Mouse (Mus musculus) kidney, embryonic 14.5 days (tissue): ENCODE results near the gene Mxi1. TPM values are rescaled to one million over a fixed set of nuclear protein-coding genes. Genes with fewer than 3 reads are reported as not detected.

Experiments
- ATAC-seq: fragments of 200-750 bp; cut with Nextera tagmentation; 2 replicates; pipeline ENCODE4 v1.8.0; 2017; ENCODE audit warnings: moderate number of reproducible peaks, mild to moderate bottlenecking, moderate TSS enrichment, moderate library complexity; ENCODE audit not compliant: low FRiP score, low TSS enrichment
- H3K27ac ChIP-seq: fragments of 300-500 bp; sonication (generic); 2 replicates; pipeline ENCODE4 v1.5.1; 2014; ENCODE audit warnings: low read depth, mild to moderate bottlenecking, low read length, moderate library complexity, mixed read lengths
- H3K27me3 ChIP-seq: fragments of 300-500 bp; sonication (generic); 2 replicates; pipeline ENCODE4 v1.6.1; 2014; ENCODE audit warnings: mild to moderate bottlenecking, low read length; ENCODE audit not compliant: control insufficient read depth, insufficient read depth
- H3K36me3 ChIP-seq: fragments of 300-500 bp; sonication (generic); 2 replicates; pipeline ENCODE4 v1.6.1; 2014; ENCODE audit warnings: low read length, mixed read lengths; ENCODE audit not compliant: control insufficient read depth, insufficient read depth
- H3K4me1 ChIP-seq: fragments of 300-500 bp; sonication (generic); 2 replicates; pipeline ENCODE4 v1.6.1; 2014; ENCODE audit warnings: low read length, mixed read lengths; ENCODE audit not compliant: control insufficient read depth, insufficient read depth
- H3K4me2 ChIP-seq: fragments of 300-500 bp; sonication (generic); replicated peaks from 2 replicates; pipeline ENCODE4 v1.6.1; 2014; ENCODE audit warnings: low read depth, mild to moderate bottlenecking, low read length
- H3K4me3 ChIP-seq: fragments of 300-500 bp; sonication (generic); 2 replicates; pipeline ENCODE4 v1.5.1; 2014; ENCODE audit warnings: mild to moderate bottlenecking, low read length
- H3K9ac ChIP-seq: fragments of 300-500 bp; sonication (generic); 2 replicates; pipeline ENCODE4 v1.6.1; 2014; ENCODE audit warnings: low read depth, mild to moderate bottlenecking, low read length, moderate library complexity
- H3K9me3 ChIP-seq: fragments of 300-500 bp; sonication (generic); 2 replicates; pipeline ENCODE4 v1.6.1; 2016; ENCODE audit warnings: low read length; ENCODE audit not compliant: control insufficient read depth
- WGBS: fragments of 180-500 bp; shearing (Covaris S2); extraction: QIAGEN DNeasy Blood & Tissue Kit; methylation state at CpG from one replicate; pipeline ENCODE4 v1.1.7; 2014; 5-methylcytosine and 5-hydroxymethylcytosine counted together
- polyA plus RNA-seq: library from polyadenylated mRNA; unstranded; fragments of >200 nt; fragmentation: Nextera tagmentation; extraction: Ambion mirVana; gene quantifications from 2 replicates; pipeline ENCODE4 v1.2.1, GENCODE M21; 2014

The Mxi1 gene
- polyA plus RNA-seq, 1 experiment from 2014 or later = 42.5 TPM

- peaks cover 11% of the 10 kb centered on the region; the same call in 1 of the 2 replicates for H3K36me3 ChIP-seq
- no peaks in the 10 kb centered on the region for H3K27me3 ChIP-seq
- no peak overlapping the region for H3K4me3 ChIP-seq
- H3K27ac ChIP-seq = no peak overlapping the region
- no peak overlapping the region for H3K9ac ChIP-seq
- H3K4me1 ChIP-seq = peaks cover 6% of the 10 kb centered on the region; the same call in 1 of the 2 replicates
- no peaks in the 10 kb centered on the region for H3K9me3 ChIP-seq
- WGBS = 74% methylated on average over 9 of the region's 9 CpGs
- no peak for ATAC-seq
- H3K4me2 ChIP-seq = no peak overlapping the region
These were observed 17.8 kb downstream of the Mxi1 start for GRCm38 (mm10) chr19:53328116-53328515.

GRCm38 (mm10) chr19:53329221-53329991 is 19.1 kb downstream of the Mxi1 start:
- peak overlapping the region; percentile 71; the same call in 1 of the 2 replicates for H3K27ac ChIP-seq

GRCm38 (mm10) chr19:53329992-53330381 is 19.7 kb downstream of the Mxi1 start:
- WGBS = 1% methylated on average over 29 of the region's 29 CpGs
- no peaks in the 10 kb centered on the region for H3K27me3 ChIP-seq
- H3K4me1 ChIP-seq = peaks cover under 1% of the 10 kb centered on the region; the same call in 1 of the 2 replicates
- H3K9ac ChIP-seq = peak overlapping the region; percentile 74
- ATAC-seq = peak; percentile 87
- no peaks in the 10 kb centered on the region for H3K9me3 ChIP-seq
- peak overlapping the region; percentile 92 for H3K4me2 ChIP-seq
- H3K4me3 ChIP-seq = peak overlapping the region; percentile 91
- H3K27ac ChIP-seq = peak overlapping the region; percentile 71; the same call in 1 of the 2 replicates
- H3K36me3 ChIP-seq = peaks cover 21% of the 10 kb centered on the region; the same call in 1 of the 2 replicates

More at GRCm38 (mm10) chr19:53329221-53329991, 19.1 kb downstream of the Mxi1 start:
- Histone ChIP-seq H3K4me1 (peaks cover 6% of the 10 kb centered on the region; the same call in 1 of the 2 replicates), H3K4me2 (peak overlapping the region; percentile 92), H3K27me3 (no peaks in the 10 kb centered on the region), H3K36me3 (peaks cover 16% of the 10 kb centered on the region; the same call in 1 of the 2 replicates), H3K9me3 (no peaks in the 10 kb centered on the region), H3K4me3 (peak overlapping the region; percentile 91), H3K9ac (peak overlapping the region; percentile 74)
- ATAC-seq = peak; percentile 83
- under 1% methylated on average over 90 of the region's 106 CpGs for WGBS

- ATAC-seq = no peak
- H3K36me3 ChIP-seq = peaks cover 21% of the 10 kb centered on the region; the same call in 1 of the 2 replicates
- no peak overlapping the region for H3K4me2 ChIP-seq
- H3K9me3 ChIP-seq = no peaks in the 10 kb centered on the region
- no peaks in the 10 kb centered on the region for H3K4me1 ChIP-seq
- no peak overlapping the region for H3K27ac ChIP-seq
- no peak overlapping the region for H3K4me3 ChIP-seq
- 91% methylated on average over 21 of the region's 21 CpGs for WGBS
- H3K9ac ChIP-seq = no peak overlapping the region
- H3K27me3 ChIP-seq = no peaks in the 10 kb centered on the region
These were observed 21.7 kb downstream of the Mxi1 start for GRCm38 (mm10) chr19:53331882-53332500.

- H3K9me3 ChIP-seq = peaks cover 3% of the 10 kb centered on the region; the same call in 1 of the 2 replicates
- no peak for ATAC-seq
- H3K27me3 ChIP-seq = no peaks in the 10 kb centered on the region
- H3K36me3 ChIP-seq = peaks cover 30% of the 10 kb centered on the region; the same call in 1 of the 2 replicates
- no peak overlapping the region for H3K27ac ChIP-seq
- no peak overlapping the region for H3K9ac ChIP-seq
- WGBS = 74% methylated on average over 6 of the region's 6 CpGs
- no peaks in the 10 kb centered on the region for H3K4me1 ChIP-seq
- no peak overlapping the region for H3K4me3 ChIP-seq
- H3K4me2 ChIP-seq = no peak overlapping the region
These were observed 23.4 kb downstream of the Mxi1 start for GRCm38 (mm10) chr19:53333730-53334129.

- Histone ChIP-seq H3K27ac (no peak overlapping the region), H3K4me3 (no peak overlapping the region), H3K27me3 (no peaks in the 10 kb centered on the region), H3K9me3 (peaks cover 3% of the 10 kb centered on the region; the same call in 1 of the 2 replicates), H3K9ac (no peak overlapping the region), H3K4me2 (no peak overlapping the region), H3K36me3 (peaks cover 30% of the 10 kb centered on the region; the same call in 1 of the 2 replicates), H3K4me1 (0 out of 2 replicates have a peak, but pooled peaks cover 4% of the 10 kb centered on the region)
- 92% methylated on average over 9 of the region's 9 CpGs for WGBS
- no peak for ATAC-seq
These were observed 24.9 kb downstream of the Mxi1 start for GRCm38 (mm10) chr19:53335241-53335640.

- H3K9ac ChIP-seq = no peak overlapping the region
- H3K27ac ChIP-seq = no peak overlapping the region
- no peak overlapping the region for H3K4me2 ChIP-seq
- H3K4me1 ChIP-seq = 0 out of 2 replicates have a peak, but pooled peaks cover 11% of the 10 kb centered on the region
- H3K4me3 ChIP-seq = no peak overlapping the region
- peak; percentile 37; the same call in 1 of the 2 replicates for ATAC-seq
- H3K36me3 ChIP-seq = peaks cover 9% of the 10 kb centered on the region; the same call in 1 of the 2 replicates
- H3K27me3 ChIP-seq = no peaks in the 10 kb centered on the region
- 16% methylated on average over 6 of the region's 6 CpGs for WGBS
- H3K9me3 ChIP-seq = peaks cover 3% of the 10 kb centered on the region; the same call in 1 of the 2 replicates
These were observed 30.1 kb downstream of the Mxi1 start for GRCm38 (mm10) chr19:53340423-53340822.

GRCm38 (mm10) chr19:53343174-53343881 is 33.0 kb downstream of the Mxi1 start:
- Histone ChIP-seq H3K36me3 (no peaks in the 10 kb centered on the region), H3K27ac (no peak overlapping the region), H3K9me3 (no peaks in the 10 kb centered on the region), H3K27me3 (no peaks in the 10 kb centered on the region), H3K4me3 (no peak overlapping the region), H3K9ac (no peak overlapping the region), H3K4me1 (peaks cover 22% of the 10 kb centered on the region; the same call in 1 of the 2 replicates), H3K4me2 (no peak overlapping the region)
- ATAC-seq = no peak
- WGBS = 70% methylated on average over 13 of the region's 13 CpGs
